Mouse (Mus musculus) stomach, postnatal 0 days (tissue): Measurements from ENCODE around the gene Gm10645. TPM values are rescaled to one million over a fixed set of nuclear protein-coding genes. Genes with fewer than 3 reads are reported as not detected.

Experiments used
- ATAC-seq: fragments of 200-750 bp; cut with Nextera tagmentation; 2 replicates; pipeline ENCODE4 v1.8.0; 2017; ENCODE audit not compliant: low FRiP score, low TSS enrichment
- DNase-seq: peaks from one replicate; pipeline ENCODE4 v3.0.0-alpha.2; 2016; ENCODE audit warnings: low spot score
- H3K27ac ChIP-seq: fragments of 300-500 bp; sonication (generic); replicated peaks from 2 replicates; pipeline ENCODE4 v1.5.1; 2014; ENCODE audit warnings: mild to moderate bottlenecking, control low read depth
- H3K27me3 ChIP-seq: fragments of 300-500 bp; sonication (generic); 2 replicates; pipeline ENCODE4 v1.6.1; 2014; ENCODE audit warnings: low read length; ENCODE audit not compliant: control insufficient read depth, insufficient read depth
- H3K36me3 ChIP-seq: fragments of 300-500 bp; sonication (generic); 2 replicates; pipeline ENCODE4 v1.6.1; 2014; ENCODE audit warnings: low read length, mixed read lengths; ENCODE audit not compliant: control insufficient read depth, insufficient read depth
- H3K4me1 ChIP-seq: fragments of 300-500 bp; sonication (generic); replicated peaks from 2 replicates; pipeline ENCODE4 v1.6.1; 2014; ENCODE audit warnings: antibody characterized with exemption; ENCODE audit not compliant: control insufficient read depth, insufficient read depth
- H3K4me2 ChIP-seq: fragments of 300-500 bp; sonication (generic); replicated peaks from 2 replicates; pipeline ENCODE4 v1.6.1; 2014; ENCODE audit warnings: low read depth, mild to moderate bottlenecking, control low read depth, moderate library complexity
- H3K4me3 ChIP-seq: fragments of 300-500 bp; sonication (generic); 2 replicates; pipeline ENCODE4 v1.5.1; 2014; ENCODE audit warnings: low read depth, low read length, control low read depth
- H3K9ac ChIP-seq: fragments of 300-500 bp; sonication (generic); 2 replicates; pipeline ENCODE4 v1.6.1; 2014; ENCODE audit warnings: mild to moderate bottlenecking, low read length, control low read depth, mixed read lengths
- H3K9me3 ChIP-seq: fragments of 300-500 bp; sonication (generic); 2 replicates; pipeline ENCODE4 v1.6.1; 2016; ENCODE audit warnings: low read length; ENCODE audit not compliant: control insufficient read depth
- CTCF ChIP-seq: IDR thresholded peaks from 2 replicates; pipeline ENCODE4 v1.5.1; 2016; ENCODE audit warnings: antibody characterized with exemption, low read depth, mild to moderate bottlenecking, moderate library complexity
- EP300 ChIP-seq: optimal IDR thresholded peaks from 2 replicates; pipeline ENCODE3; 2016; ENCODE audit warnings: antibody characterized with exemption
- WGBS: fragments of 180-500 bp; shearing (Covaris S2); extraction: QIAGEN DNeasy Blood & Tissue Kit; methylation state at CpG from one replicate; pipeline ENCODE4 v1.1.7; 2014; 5-methylcytosine and 5-hydroxymethylcytosine counted together
- polyA plus RNA-seq: library from polyadenylated mRNA; unstranded; fragments of >200 nt; fragmentation: Nextera tagmentation; extraction: Ambion mirVana; gene quantifications from 2 replicates; pipeline ENCODE4 v1.2.1, GENCODE M21; 2015

Gm10645 gene
- polyA plus RNA-seq, 1 experiment from 2014 or later: 3.3 TPM

- Histone ChIP-seq H3K27me3 (no peaks in the 10 kb centered on the region), H3K36me3 (no peaks in the 10 kb centered on the region), H3K9ac (no peak overlapping the region; the same call in 1 of the 2 replicates), H3K4me2 (peak overlapping the region; percentile 50), H3K4me3 (peak overlapping the region; percentile 23), H3K4me1 (peaks cover 4% of the 10 kb centered on the region; the same call in 1 of the 2 replicates), H3K9me3 (no peaks in the 10 kb centered on the region), H3K27ac (peak overlapping the region; percentile 87)
- WGBS: 31% methylated on average over 16 of the region's 16 CpGs
- TF ChIP-seq CTCF: no peak
- TF ChIP-seq EP300: no peak
- DNase-seq (peak; percentile 69), ATAC-seq (peak; percentile 68)
Measured at GRCm38 (mm10) chr8:83200191-83201177, 34.5 kb upstream of the Gm10645 start.

- TF ChIP-seq CTCF: no peak
- TF ChIP-seq EP300: no peak
- H3K36me3 ChIP-seq: no peaks in the 10 kb centered on the region
- peaks cover 4% of the 10 kb centered on the region; the same call in 1 of the 2 replicates for H3K4me1 ChIP-seq
- no peaks in the 10 kb centered on the region for H3K27me3 ChIP-seq
- WGBS: 68% methylated on average over 8 of the region's 8 CpGs
- no peak overlapping the region for H3K4me2 ChIP-seq
- ATAC-seq: no peak
- H3K27ac ChIP-seq: peak overlapping the region; percentile 87
- DNase-seq: no peak
- H3K9me3 ChIP-seq: no peaks in the 10 kb centered on the region
- no peak overlapping the region for H3K9ac ChIP-seq
- no peak overlapping the region for H3K4me3 ChIP-seq
Measured at GRCm38 (mm10) chr8:83199715-83200114, 33.7 kb upstream of the Gm10645 start.

GRCm38 (mm10) chr8:83196088-83196487, 30.1 kb upstream of the Gm10645 start:
- H3K4me2 ChIP-seq: no peak overlapping the region
- H3K9ac ChIP-seq: no peak overlapping the region
- peaks cover 4% of the 10 kb centered on the region; the same call in 1 of the 2 replicates for H3K4me1 ChIP-seq
- H3K4me3 ChIP-seq: no peak overlapping the region
- H3K36me3 ChIP-seq: no peaks in the 10 kb centered on the region
- no peaks in the 10 kb centered on the region for H3K27me3 ChIP-seq
- H3K27ac ChIP-seq: no peak overlapping the region
- no peak for TF ChIP-seq CTCF
- no peak for TF ChIP-seq EP300
- ATAC-seq: no peak
- no peak for DNase-seq
- H3K9me3 ChIP-seq: no peaks in the 10 kb centered on the region
- WGBS: 79% methylated on average over 6 of the region's 6 CpGs

- H3K9me3 ChIP-seq: no peaks in the 10 kb centered on the region
- no peaks in the 10 kb centered on the region for H3K4me1 ChIP-seq
- no peak overlapping the region for H3K4me3 ChIP-seq
- no peak overlapping the region for H3K9ac ChIP-seq
- TF ChIP-seq CTCF: no peak
- TF ChIP-seq EP300: no peak
- peak overlapping the region; percentile 61; the same call in 1 of the 2 replicates for H3K27ac ChIP-seq
- no peaks in the 10 kb centered on the region for H3K27me3 ChIP-seq
- 48% methylated on average over 4 of the region's 4 CpGs for WGBS
- H3K4me2 ChIP-seq: no peak overlapping the region
- no peak for DNase-seq
- no peaks in the 10 kb centered on the region for H3K36me3 ChIP-seq
- ATAC-seq: 0 out of 2 replicates have a peak, but pooled peaks have one; percentile 42
Measured at GRCm38 (mm10) chr8:83189538-83190095, 23.6 kb upstream of the Gm10645 start.

GRCm38 (mm10) chr8:83187363-83187962, 21.5 kb upstream of the Gm10645 start:
- Histone ChIP-seq H3K27me3 (no peaks in the 10 kb centered on the region), H3K27ac (0 out of 2 replicates have a peak overlapping the region, but pooled peaks have one; percentile 8), H3K4me2 (no peak overlapping the region), H3K36me3 (no peaks in the 10 kb centered on the region), H3K9ac (no peak overlapping the region), H3K4me1 (no peaks in the 10 kb centered on the region; the same call in 1 of the 2 replicates), H3K9me3 (no peaks in the 10 kb centered on the region), H3K4me3 (no peak overlapping the region)
- DNase-seq (no peak), ATAC-seq (no peak)
- TF ChIP-seq CTCF: no peak
- TF ChIP-seq EP300: no peak
- 88% methylated on average over 10 of the region's 10 CpGs for WGBS
